Mouse (Mus musculus) A20 (cell line): ENCODE data around the gene Rnf41.

Experiments
- DNase-seq: peaks from one replicate; pipeline ENCODE4 v3.0.0-alpha.2; 2011; ENCODE audit warnings: low read depth, low spot score

Rnf41 gene

DNA sequence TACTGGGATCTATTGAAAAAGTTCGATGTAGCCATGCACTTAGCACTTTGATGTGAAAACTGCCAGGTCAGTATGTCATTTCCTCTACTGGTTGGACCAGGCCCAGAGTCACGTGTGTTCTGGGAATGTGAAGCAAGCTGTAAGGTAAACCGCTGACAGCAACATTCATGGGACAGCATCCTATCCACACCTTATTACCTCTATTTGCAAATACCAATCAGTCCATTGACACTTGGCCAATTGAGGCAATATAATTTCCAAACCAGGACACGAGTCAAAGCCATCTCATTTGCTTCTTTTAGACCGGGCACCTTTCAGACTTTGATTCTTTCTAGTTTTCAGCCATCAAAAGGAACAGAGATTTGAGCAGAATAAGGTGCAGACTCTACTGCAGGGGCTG, 17.6 kb downstream of the Rnf41 start:
- no peak for DNase-seq

DNA sequence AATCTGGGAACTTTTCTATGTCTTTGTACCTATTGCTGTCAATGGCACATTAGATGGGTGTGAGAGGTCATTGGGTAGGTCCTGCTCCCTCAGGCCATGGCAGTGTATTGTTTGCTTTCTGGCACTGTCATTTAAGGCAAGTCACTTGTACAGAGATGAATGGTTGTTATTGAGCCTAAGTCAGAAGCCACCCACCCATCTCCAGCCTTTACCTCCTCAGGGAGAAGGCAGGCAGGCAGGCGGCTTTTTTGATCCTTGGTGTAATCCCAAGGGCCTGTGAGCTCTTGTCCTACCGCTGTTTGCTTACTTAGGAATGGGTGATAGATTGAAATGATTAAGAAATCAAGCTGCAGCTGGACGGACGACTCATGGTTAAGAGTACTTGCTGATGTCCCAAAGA, 18.0 kb downstream of the Rnf41 start:
- no peak for DNase-seq

DNA sequence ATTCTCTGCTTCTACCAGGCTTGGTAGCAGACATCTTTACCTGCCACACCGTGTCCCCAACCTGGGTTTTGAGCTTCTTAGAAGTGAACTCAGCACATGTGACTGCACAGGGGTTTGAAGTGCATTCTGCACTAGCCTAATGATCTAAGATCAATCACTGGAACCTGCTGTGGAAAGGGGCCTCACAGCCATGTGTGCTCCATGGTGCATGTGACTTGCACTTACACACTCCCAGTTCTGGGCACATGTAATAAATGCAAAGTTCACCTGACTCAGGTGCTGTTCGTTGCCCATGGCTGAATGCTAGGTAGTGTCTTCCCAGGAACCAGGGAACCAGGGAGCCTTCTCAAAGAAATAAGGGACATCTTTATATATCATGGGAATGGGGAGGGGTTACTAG, 22.0 kb downstream of the Rnf41 start:
- DNase-seq = peak; percentile 49

DNA sequence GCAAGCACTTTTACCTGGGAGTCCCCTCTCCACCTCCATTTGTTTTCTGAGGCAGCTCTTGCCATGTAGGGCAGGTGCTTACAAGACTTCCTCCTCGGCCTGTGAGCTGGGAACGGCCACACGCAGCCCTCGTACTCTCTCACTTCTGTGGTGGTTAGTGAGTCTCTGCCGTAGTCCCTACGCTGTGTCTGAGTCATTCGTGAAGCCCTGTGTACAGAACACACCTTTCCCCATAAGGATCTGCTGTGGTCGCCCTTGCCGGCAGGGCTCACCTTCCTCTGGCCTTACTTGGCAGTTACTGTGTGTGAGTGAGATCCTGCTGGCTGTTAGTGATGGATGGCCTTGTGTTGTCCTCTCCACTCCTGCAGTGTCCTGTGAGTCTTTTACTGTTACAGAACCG, 23.2 kb downstream of the Rnf41 start:
- peak; percentile 90 for DNase-seq

DNA sequence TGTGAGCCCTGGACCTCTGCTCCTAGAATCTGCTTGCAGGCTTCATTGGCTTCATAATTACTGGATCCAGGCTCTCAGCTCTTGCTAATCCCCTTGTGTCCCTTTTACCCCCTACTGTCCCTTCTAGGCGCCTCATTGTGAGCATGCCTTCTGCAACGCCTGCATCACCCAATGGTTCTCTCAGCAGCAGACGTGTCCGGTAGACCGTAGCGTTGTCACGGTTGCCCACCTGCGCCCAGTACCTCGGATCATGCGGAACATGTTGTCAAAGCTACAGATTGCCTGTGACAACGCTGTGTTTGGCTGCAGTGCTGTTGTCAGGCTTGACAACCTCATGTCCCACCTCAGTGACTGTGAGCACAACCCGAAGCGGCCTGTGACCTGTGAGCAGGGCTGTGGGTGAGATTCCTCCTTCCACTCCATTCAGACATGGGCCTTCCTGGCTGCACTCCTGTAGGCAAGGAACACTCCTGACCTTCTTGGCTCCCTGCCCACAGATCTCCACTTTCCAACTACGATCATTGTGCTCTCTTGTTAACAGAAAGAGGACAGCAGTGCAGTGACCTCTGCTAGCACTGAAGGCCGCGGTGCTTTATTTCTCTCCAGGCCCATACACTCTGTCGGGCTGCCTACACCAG, 23.8 kb downstream of the Rnf41 start:
- peak; percentile 96 for DNase-seq

DNA sequence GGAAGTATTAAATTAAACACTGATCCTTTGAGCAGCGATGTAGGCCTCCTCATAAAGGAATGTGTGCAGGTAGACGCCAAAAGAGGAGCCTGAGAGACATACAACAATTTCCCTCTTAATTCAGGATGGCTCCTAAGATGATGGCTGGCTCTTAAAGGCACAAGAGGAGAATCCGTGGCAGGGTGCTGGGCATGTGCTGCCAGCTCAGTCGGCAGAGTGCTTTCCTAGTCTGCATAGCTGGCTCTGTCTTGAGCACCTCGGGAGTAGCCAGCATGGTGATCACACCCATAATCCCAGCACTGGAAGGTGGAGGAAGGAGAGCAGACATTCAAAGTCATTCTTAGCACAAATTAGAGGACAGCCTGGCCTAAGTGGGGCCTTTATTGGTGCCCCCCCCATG, 24.4 kb downstream of the Rnf41 start:
- DNase-seq = no peak

DNA sequence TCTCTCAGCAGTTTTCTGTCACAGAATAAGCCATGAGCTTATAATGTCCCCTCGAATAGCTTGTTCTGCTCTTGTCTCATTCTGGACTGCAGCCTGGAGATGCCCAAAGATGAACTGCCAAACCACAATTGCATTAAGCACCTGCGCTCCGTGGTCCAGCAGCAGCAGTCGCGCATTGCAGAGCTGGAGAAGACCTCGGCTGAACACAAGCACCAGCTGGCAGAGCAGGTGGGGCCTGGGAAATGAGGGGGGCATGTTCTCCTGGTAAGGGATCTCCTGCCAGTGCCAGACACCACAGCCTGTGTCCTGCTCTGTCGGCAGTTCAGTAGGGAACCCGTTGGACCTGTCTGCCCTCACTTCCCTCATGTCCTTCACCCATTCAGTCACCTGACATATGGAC, 24.9 kb downstream of the Rnf41 start:
- DNase-seq = peak; percentile 79

DNA sequence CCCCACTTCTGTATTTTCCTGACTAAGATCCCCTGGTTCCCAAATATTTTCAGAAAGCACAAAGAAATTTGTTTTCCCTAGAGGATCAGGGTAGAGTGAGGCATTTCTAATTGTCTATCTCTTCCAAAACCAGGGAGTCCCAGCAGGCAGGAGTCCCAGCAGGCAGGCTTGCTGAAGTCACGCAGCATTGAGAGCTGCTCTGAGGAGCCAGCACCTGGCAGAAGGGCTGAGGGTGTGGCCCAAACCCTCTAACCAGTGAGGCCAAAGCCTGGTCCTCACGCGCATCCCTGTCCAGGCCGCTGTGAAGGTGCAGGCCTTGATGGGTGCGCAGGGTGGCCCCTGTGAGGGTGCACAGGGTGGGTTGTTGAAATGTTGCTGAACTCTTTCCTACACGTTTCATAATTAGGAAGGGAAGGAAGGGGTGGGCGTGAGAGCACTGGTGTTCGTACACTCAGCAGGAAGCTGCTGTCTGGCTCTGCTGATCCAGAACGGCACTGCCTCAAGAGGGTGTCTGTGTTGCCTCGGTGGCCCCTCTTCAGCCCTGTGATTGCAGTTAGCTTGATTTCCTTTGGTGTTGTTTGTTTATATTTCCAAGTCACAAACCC, 27.3 kb downstream of the Rnf41 start:
- peak; percentile 89 for DNase-seq

DNA sequence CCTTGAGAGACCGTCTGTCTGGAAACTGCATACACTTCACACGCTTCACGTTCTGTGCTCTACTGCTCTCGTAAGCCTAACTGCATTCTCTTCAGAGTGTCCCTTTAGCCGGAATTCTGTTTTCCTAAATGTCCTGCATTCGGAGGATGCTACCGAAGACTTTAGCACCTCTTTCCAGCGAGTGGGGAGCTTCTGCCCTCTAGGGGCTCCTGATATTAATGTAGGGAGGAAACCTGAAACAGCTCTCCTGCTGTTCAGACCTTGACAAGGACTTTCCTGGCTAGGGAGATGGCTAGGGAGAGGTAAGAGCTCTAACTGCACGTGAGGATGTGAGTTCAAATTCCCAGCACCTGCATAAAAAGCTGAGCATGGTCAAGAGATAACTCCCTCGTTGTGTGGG, 28.9 kb downstream of the Rnf41 start:
- DNase-seq = peak; percentile 48

DNA sequence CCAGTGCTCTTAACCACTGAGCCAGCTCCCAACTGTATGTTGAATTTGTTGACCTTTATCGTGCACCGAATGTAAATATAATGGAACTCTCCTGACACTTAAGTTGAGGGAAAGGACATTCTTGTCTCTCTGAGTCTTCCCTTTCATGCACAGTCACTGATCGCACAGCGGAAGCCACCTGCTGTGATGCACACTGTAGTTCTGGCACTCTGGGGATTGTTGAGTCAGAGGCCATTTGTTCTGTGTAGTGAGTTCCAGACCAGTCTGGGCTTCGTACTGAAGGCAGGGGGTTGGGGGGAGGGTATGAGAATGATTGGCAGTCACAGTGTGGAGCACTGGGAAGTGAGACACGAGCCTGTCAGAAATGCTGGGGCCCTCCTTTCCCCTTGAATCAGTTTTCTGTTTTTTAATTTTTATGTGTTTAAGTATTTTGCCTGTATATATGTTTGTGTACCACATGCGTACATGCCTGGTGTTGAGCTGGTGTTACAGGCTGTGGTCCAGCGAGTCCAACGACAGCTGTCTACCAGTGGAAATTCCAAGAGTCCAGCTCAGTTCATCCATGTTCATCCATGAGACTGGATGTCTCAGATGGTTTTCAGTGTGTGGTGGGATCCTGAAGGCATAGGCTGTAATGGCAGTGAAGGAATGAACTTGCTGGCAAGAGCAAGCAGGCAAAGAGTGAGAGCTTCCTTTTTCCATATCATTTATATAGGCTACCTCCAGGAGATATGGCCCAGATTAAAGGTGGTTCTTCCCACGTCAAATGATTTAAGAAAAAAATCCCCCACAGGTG, 30.1 kb downstream of the Rnf41 start:
- DNase-seq = peak; percentile 48

DNA sequence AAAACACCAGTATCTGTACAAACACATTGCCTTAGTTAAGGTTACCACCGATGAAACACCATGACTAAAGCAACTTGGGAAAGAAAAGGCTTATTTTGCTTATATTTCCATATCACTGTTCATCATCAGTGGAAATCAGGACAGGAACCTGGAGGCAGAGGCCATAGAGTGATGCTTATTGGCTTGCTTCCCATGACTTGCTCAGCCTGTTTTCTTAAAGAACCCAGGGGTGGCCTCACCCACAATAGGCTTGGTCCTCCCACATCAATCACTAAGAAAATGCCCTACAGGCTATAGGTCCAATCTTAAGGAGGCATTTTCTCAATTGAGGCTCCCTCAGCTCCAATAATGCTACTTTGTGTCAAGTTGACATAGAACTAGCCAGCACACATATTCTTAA, 31.3 kb downstream of the Rnf41 start:
- no peak for DNase-seq

DNA sequence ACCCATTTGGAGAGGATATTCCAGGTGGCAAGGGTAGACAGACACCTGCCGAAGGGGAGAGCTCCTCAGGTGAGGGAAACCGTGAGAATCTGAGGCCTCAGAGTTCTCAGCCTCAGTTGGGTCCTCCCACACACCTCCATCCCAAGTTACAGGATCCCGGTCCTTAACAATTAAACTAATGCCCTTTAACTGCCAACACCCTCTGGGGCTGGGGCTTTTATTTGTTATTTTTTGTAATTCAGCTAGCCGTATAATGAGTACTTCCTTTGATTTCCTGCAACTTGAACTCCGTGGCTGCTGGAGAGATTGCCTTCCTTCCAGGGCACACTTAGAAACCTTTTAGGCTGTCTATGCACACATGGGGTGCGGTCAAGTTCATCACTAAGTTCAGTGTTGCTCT, 32.9 kb downstream of the Rnf41 start:
- DNase-seq = no peak

DNA sequence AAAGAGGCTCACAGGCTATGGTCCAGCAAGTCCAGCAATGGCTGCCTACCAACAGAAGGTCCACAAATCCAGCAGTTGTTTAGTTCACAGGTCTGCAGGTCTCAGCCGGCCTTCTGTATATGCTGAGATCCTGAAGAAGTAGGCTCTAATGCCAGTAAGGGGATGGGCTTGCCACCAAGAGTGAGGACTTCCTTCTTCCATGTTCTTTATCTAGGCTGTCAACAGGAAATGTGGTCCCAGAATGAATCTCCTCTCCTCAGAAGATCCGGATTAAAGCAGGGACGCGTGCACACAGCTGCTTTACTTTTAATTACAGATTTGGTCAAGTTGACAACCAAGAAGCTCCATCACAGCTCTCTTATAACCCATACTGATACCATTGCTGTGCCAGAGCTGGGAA, 34.0 kb downstream of the Rnf41 start:
- DNase-seq = no peak

DNA sequence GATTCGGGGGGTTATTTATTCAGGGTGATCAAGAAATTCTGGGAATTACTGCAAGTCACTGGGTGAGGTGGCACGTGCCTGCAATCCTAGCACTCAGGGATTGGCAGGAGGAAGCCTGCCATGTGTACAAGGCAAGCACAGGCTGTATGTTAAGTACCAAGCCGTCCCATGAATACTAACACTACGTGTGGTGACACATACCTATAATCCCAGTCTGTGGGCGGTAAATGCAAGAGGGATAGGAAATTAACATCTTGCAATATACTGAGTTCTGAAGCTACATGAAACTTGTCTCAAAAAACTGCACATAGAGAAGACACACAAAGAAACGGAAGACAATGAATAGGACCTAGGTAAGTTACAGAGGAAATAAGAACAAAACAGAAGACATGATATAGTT, 39.6 kb downstream of the Rnf41 start:
- DNase-seq = no peak

DNA sequence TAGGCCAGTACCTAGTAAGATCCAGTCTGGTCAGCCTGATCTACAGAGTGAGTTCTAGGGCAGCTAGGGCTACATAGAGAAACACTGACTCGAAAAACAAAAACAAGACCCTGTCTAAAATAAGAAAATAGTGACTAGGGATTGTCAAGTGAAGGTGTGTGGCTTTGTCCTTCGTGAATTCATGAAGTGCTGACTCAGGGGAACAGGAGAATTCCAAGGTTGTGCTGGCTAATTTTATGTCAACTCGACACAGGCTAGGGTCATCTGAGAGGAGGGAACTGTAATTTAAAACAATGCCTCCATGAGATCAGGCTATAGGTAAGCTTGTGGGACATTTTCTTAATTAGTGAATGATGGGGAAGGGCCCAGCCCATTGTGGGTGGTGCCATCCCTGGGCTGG, 43.0 kb downstream of the Rnf41 start:
- DNase-seq = no peak

DNA sequence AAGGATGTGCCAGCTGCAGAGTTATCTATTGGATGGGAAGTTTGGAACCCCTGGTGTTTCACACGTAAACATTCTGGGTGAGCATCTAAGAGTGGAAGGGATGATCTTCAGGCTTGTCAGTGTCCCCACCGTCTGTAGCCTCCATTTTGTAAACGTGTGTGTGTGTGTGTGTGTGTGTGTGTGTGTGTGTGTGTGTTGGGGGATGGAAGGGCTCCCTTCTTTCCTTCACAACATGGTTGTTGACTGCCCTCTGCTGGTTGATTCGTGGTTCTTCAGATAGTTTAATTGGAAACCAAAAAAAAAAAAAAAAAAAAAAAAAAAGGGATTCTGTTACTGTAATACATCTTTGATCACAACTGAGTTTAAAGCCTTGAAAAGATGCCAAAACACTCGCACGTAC, 43.8 kb downstream of the Rnf41 start:
- peak; percentile 84 for DNase-seq

DNA sequence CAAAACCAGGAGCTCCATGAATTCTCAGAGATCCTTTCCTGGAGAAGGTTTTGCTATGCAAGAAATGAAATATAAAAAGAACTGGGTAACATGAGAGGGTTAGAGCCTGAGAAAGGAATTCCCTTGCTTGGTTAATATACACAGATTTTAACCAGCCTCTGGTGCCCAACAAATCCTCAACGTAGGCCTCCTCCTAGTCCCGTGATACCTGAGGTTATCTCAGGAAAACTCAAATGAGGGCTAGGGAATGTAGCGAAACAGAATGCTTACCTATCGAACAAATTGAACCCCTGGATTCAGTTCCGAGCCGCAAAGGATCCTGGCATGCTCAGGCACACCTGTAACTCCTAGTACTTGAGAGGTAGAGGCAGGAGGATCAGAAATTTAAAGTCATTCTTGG, 46.2 kb downstream of the Rnf41 start:
- DNase-seq = no peak

DNA sequence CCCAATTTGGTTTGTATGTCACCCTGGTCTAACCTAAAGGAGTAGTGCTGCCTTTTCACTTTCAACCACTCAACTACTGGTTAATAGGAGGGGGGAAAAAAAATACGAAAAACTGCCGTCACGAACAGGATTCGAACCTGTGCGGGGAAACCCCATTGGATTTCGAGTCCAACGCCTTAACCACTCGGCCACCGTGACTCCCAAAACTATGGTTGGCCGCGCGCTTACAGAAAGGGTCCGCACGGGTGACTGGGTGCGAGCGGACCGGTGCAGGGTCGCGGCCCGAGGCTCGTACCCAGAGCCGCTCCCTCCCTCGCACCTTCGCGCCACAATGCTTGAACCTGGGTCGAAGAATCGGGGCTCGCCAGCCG, 46.9 kb downstream of the Rnf41 start:
- no peak for DNase-seq

DNA sequence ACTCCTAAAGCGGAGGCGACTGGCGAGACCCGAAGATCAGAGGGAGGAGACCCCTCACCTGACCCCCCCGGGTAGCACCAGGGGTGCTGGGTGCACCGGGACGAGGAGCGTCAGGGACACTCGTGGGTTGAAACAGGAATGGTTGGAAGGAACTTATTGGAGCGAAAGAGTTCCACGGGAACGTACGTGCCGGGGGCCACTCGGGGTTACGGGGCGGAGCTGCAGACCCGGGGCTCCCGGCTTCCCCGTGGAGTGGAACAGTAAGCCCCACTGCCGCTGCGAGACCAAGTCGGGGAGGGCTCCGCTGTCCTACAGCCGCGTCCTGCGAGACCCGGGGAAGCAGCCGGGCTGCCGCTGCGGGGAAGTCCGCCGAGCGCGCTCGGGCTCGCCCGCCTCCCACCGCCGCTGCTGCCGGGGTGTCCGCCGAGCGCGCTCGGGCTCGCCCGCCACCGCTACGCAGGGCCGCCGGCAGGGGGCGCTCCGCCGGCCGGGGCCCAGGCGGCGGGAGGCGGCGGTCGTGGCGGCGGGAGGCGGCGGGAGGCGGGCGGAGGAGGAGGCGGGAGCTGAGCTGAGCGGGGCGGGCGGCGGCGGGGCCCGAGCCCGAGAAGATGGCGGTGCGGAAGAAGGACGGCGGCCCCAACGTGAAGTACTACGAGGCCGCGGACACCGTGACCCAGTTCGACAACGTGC, 47.4 kb downstream of the Rnf41 start, which contains the start of gene Smarcc2:
TSS of gene Smarcc2 (plus strand) at position 530 of the 690 bp plus-strand sequence.
- peak; percentile 87 for DNase-seq

DNA sequence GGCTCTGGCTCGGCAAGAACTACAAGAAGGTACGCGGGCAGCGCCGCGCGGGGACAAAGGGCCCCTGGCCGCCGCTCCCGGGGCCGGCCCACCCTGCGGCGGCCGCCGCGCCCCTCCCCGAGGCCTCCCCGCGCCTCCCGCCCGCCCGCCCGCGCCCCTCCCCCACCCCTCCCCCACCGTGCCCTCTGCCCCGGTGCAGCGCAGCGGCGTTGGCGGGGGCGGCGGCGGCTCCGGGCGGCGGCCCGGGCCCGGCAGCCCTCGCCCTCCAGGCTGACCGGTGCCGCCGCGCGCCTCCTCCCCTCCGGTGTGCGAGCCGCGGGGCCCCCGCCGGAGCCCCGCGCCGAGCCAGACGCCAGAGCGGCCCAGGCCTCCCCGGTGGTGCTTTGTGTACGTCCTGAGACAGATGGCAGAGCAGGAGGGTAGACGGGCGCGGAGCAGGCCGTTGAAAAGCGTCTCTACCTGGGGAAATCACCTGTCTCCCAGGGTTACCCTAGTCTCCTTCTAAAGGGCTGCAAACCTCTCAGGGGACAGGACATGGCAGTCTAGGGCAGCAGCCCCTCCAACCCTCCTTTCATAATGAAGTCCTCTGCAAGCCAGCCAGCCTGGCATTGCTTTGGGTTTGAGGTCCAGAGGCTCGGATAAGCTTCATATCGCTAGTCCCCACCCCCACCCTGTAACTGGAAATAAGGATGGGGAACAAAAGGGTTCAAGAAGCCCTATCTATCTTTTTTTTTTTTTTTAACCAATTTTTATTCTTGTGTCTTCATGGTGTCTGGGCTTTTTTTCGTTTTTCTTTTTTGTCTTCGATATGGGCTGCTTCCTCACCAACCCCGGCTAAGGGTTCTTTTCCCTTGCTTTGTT, 48.2 kb downstream of the Rnf41 start:
- DNase-seq = peak; percentile 73

DNA sequence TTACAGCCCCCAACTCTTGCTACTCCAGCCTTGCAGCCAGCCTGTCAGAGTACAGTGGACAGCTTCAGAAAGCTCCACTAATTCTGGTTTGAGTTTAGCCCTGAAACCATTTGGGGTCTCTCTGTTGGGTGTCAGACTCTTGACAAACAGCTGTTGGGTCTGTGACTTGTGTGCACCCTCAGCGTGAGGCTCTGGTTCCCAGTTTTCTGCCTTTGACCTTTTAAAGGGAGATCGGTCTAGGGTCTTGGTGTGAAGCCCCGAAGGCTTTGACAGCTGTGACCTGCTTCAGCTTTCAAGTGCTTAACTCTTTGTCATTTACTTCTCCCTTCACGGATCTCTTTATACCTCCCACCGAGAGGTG, 48.8 kb downstream of the Rnf41 start:
- no peak for DNase-seq

DNA sequence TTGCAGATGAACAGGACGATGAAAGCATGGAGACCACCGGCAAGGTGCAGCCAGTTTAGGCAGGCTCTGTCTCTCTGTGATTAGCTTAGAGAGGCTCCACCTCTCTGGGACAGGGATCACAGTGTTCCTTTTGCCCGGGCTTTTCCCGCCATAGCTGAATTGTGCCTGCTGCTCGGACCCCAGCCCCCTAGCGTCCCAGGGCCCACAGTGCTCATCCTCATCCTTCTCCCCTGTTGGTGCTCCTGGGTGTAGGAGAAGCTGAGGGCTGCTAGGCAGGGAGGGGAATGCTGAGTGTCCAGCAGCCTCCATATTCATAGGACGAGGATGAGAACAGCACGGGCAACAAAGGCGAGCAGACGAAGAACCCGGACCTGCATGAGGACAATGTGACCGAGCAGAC, 62.9 kb downstream of the Rnf41 start:
- no peak for DNase-seq
